In genomic region chr15:83366933-83367552, GRCm38 (mm10) we compare ENCODE assay signal across 8 mouse cellular contexts. TPM values are rescaled to one million over a fixed set of nuclear protein-coding genes. Genes with fewer than 3 reads are reported as not detected.
DNase-seq lines count a peak whose midpoint lies in the region; ATAC-seq lines count a peak whose summit lies in the region.

No protein-coding gene starts in this region.

- H3K4me1 ChIP-seq in intestine, embryonic 15.5 days (replicated peaks): peaks cover 3% of the 10 kb centered on the region; the same call in 1 of the 2 replicates
- peaks cover 8% of the 10 kb centered on the region for H3K4me1 ChIP-seq in limb, embryonic 10.5 days
- no peaks in the 10 kb centered on the region; the same call in 1 of the 2 replicates for H3K4me1 ChIP-seq in midbrain, embryonic 11.5 days (ENCODE audit: control insufficient read depth, insufficient read depth, low read length)

- peak overlapping the region; percentile 62 for H3K4me2 ChIP-seq in intestine, embryonic 15.5 days (replicated peaks)
- H3K4me2 ChIP-seq in midbrain, embryonic 11.5 days: peak overlapping the region; percentile 39

- intact Hi-C loops in gastrocnemius, postnatal 36 days (cut with DNase I): no loop called here

- no peaks in the 10 kb centered on the region for H3K27me3 ChIP-seq in intestine, embryonic 15.5 days (replicated peaks)
- H3K27me3 ChIP-seq in limb, embryonic 10.5 days (ENCODE audit: low read depth, poor library complexity, severe bottlenecking): peaks cover 19% of the 10 kb centered on the region; the same call in 1 of the 2 replicates
- peaks cover 4% of the 10 kb centered on the region for H3K27me3 ChIP-seq in midbrain, embryonic 11.5 days (ENCODE audit: control insufficient read depth, insufficient read depth, low read length)

- WGBS in intestine, embryonic 15.5 days: 15% methylated on average over 57 of the region's 58 CpGs
- 24% methylated on average over 58 of the region's 58 CpGs for WGBS in limb, embryonic 10.5 days
- WGBS in midbrain, embryonic 11.5 days: 29% methylated on average over 51 of the region's 58 CpGs

- no peaks in the 10 kb centered on the region for H3K9me3 ChIP-seq in intestine, embryonic 15.5 days
- no peaks in the 10 kb centered on the region for H3K9me3 ChIP-seq in limb, embryonic 10.5 days (replicated peaks)
- H3K9me3 ChIP-seq in midbrain, embryonic 11.5 days (ENCODE audit: control insufficient read depth, low read length): no peaks in the 10 kb centered on the region

- ATAC-seq in intestine, embryonic 15.5 days: peak; percentile 94
- ATAC-seq in midbrain, embryonic 11.5 days (ENCODE audit: low FRiP score): peak; percentile 63; the same call in 1 of the 2 replicates

- H3K36me3 ChIP-seq in intestine, embryonic 15.5 days: no peaks in the 10 kb centered on the region
- H3K36me3 ChIP-seq in limb, embryonic 10.5 days: no peaks in the 10 kb centered on the region
- no peaks in the 10 kb centered on the region for H3K36me3 ChIP-seq in midbrain, embryonic 11.5 days (ENCODE audit: control insufficient read depth, insufficient read depth, low read length)

- H3K27ac ChIP-seq in intestine, embryonic 15.5 days: no peak overlapping the region
- H3K27ac ChIP-seq in limb, embryonic 10.5 days: no peak overlapping the region
- H3K27ac ChIP-seq in midbrain, embryonic 11.5 days (ENCODE audit: low read depth, low read length): no peak overlapping the region

- H3K4me3 ChIP-seq in intestine, embryonic 15.5 days (replicated peaks): peak overlapping the region; percentile 36
- H3K4me3 ChIP-seq in limb, embryonic 10.5 days: peak overlapping the region; percentile 46
- H3K4me3 ChIP-seq in midbrain, embryonic 11.5 days (ENCODE audit: low read depth, low read length): peak overlapping the region; percentile 9; the same call in 1 of the 2 replicates

- DNase-seq in adrenal gland, postnatal 10 days: peak; percentile 84
- peak; percentile 59 for DNase-seq in embryo, embryonic 10.5 days (ENCODE audit: low spot score)
- peak; percentile 36 to 37 for DNase-seq in gastrocnemius, postnatal 36 days
- DNase-seq in limb, embryonic 10.5 days (ENCODE audit: low spot score): peak; percentile 82
- DNase-seq in midbrain, embryonic 11.5 days (ENCODE audit: low spot score, missing footprints): peak; percentile 93
- DNase-seq in skeletal muscle tissue, adult 2 months (ENCODE audit: low read depth, low spot score): peak; percentile 52
- DNase-seq in adipocyte (ENCODE audit: low spot score): no peak

- peak overlapping the region; percentile 33 for H3K9ac ChIP-seq in intestine, embryonic 15.5 days
- H3K9ac ChIP-seq in midbrain, embryonic 11.5 days (ENCODE audit: low read length): no peak overlapping the region

RNA-seq across cellular contexts. Expression of gene Arfgap3, which starts 17.0 kb away (rescaled TPM):
- total RNA-seq in adrenal gland, postnatal 10 days (2021): 10 to 100 TPM; 24.0 to 24.7 TPM
- 1 to 10 TPM; 5.7 to 6.1 TPM for total RNA-seq in gastrocnemius, postnatal 36 days (2021)
- 60.5 and 62.9 TPM in 2 replicates for polyA plus RNA-seq in intestine, embryonic 15.5 days (2015; fragmentation: Nextera tagmentation; extraction: Ambion mirVana)
- polyA plus RNA-seq in limb, embryonic 10.5 days (2016; fragmentation: Nextera tagmentation; extraction: Ambion mirVana): 22.8 and 34.0 TPM in 2 replicates
- 36.1 and 37.9 TPM in 2 replicates for polyA plus RNA-seq in midbrain, embryonic 11.5 days (2014; fragmentation: Nextera tagmentation; extraction: Ambion mirVana)
